7 mouse cellular contexts compared by ENCODE assay signal in the genomic region with DNA sequence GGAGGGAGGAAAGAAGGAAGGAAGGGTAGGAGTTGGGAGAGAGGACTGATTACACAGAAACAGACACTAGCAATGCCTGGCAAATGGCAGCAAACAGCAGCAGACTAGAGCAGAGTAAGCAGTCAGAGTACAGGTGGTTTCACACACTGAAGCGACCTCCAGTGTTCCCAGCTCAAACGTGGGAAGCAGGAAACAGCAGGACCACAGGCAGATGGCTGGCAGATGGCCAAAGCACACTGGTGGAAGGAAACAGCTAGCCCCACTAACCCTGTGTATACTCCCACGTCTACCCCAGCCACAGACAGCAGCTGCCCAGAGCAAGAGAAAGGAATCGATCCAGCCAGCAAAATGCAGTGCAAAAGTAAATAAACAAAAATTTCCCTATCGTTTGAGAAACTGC. TPM values are rescaled to one million over a fixed set of nuclear protein-coding genes. Genes with fewer than 3 reads are reported as not detected.
A peak's percentile ranks its signal among the peaks of the same experiment; 100 is the strongest.
DNase-seq lines count a peak whose midpoint lies in the region; ATAC-seq and TF ChIP-seq lines count a peak whose summit lies in the region.

No protein-coding gene starts in this region.

- no peak overlapping the region for H3K9ac ChIP-seq in heart, adult 2 months (ENCODE audit: low read depth, low read length)
- no peak overlapping the region for H3K9ac ChIP-seq in intestine, embryonic 16.5 days (ENCODE audit: low read depth, low read length)
- H3K9ac ChIP-seq in midbrain, postnatal 0 days (replicated peaks; ENCODE audit: low read length, poor library complexity, severe bottlenecking) = no peak overlapping the region

- intact Hi-C loops in heart, adult 2 months (cut with DNase I) = no loop called here
- intact Hi-C loops in left cerebral cortex, postnatal 36 days (cut with DNase I) = no loop called here

- WGBS in heart, adult 2 months = 16% methylated on average over 5 of the region's 5 CpGs
- WGBS in intestine, embryonic 16.5 days = 17% methylated on average over 5 of the region's 5 CpGs
- 24% methylated on average over 5 of the region's 5 CpGs for WGBS in midbrain, postnatal 0 days

- DNase-seq in NIH3T3 (ENCODE audit: low read depth) = peak; percentile 28
- DNase-seq in embryo, embryonic 10 days (ENCODE audit: low spot score) = peak; percentile 63
- DNase-seq in heart, adult 2 months = peak; percentile 31 to 41
- DNase-seq in left cerebral cortex, postnatal 36 days (ENCODE audit: low spot score in 2 of 2) = peak; percentile 28 to 34
- peak; percentile 75 for DNase-seq in midbrain, postnatal 0 days (ENCODE audit: low spot score)
- DNase-seq in T-cell, adult 2 months (ENCODE audit: low spot score) = no peak

- H3K4me3 ChIP-seq in heart, adult 2 months = no peak overlapping the region
- no peak overlapping the region for H3K4me3 ChIP-seq in intestine, embryonic 16.5 days (ENCODE audit: low read length)
- no peak overlapping the region for H3K4me3 ChIP-seq in midbrain, postnatal 0 days (ENCODE audit: low read depth, low read length)

- peak; percentile 95 for ATAC-seq in intestine, embryonic 16.5 days
- peak; percentile 58; the same call in 1 of the 2 replicates for ATAC-seq in midbrain, postnatal 0 days (ENCODE audit: low FRiP score)

- TF ChIP-seq CTCF in heart, adult 2 months (IDR thresholded peaks at IDR 0.05) = no peak
- TF ChIP-seq CTCF in midbrain, postnatal 0 days (IDR thresholded peaks at IDR 0.05) = no peak

- no peak for TF ChIP-seq EP300 in heart, adult 2 months (IDR thresholded peaks at IDR 0.05; ENCODE audit: insufficient read depth, low read depth, low read length)

- no peak overlapping the region for H3K4me2 ChIP-seq in intestine, embryonic 16.5 days (ENCODE audit: low read depth, low read length)
- no peak overlapping the region for H3K4me2 ChIP-seq in midbrain, postnatal 0 days (ENCODE audit: low read depth, low read length, poor library complexity, severe bottlenecking)

- H3K79me2 ChIP-seq in heart, adult 2 months (replicated peaks; ENCODE audit: control insufficient read depth, insufficient read depth, low read length) = 0 out of 2 replicates have a peak, but pooled peaks cover 2% of the 10 kb centered on the region

- H3K9me3 ChIP-seq in intestine, embryonic 16.5 days (ENCODE audit: control insufficient read depth, low read length) = no peaks in the 10 kb centered on the region
- H3K9me3 ChIP-seq in midbrain, postnatal 0 days (ENCODE audit: low read length) = no peaks in the 10 kb centered on the region

- no peaks in the 10 kb centered on the region for H3K36me3 ChIP-seq in heart, adult 2 months (ENCODE audit: control insufficient read depth, insufficient read depth, low read length)
- no peaks in the 10 kb centered on the region for H3K36me3 ChIP-seq in intestine, embryonic 16.5 days (ENCODE audit: control insufficient read depth, insufficient read depth, low read length)
- no peaks in the 10 kb centered on the region for H3K36me3 ChIP-seq in midbrain, postnatal 0 days (ENCODE audit: insufficient read depth, low read length)

- H3K27ac ChIP-seq in heart, adult 2 months = no peak overlapping the region
- H3K27ac ChIP-seq in intestine, embryonic 16.5 days (ENCODE audit: low read length) = 0 out of 2 replicates have a peak overlapping the region, but pooled peaks have one; percentile 7
- no peak overlapping the region for H3K27ac ChIP-seq in midbrain, postnatal 0 days (ENCODE audit: low read depth, low read length)

- no peaks in the 10 kb centered on the region for H3K27me3 ChIP-seq in heart, adult 2 months (ENCODE audit: control insufficient read depth, insufficient read depth, low read length)
- no peaks in the 10 kb centered on the region for H3K27me3 ChIP-seq in intestine, embryonic 16.5 days (replicated peaks; ENCODE audit: control insufficient read depth, insufficient read depth, low read length)
- no peaks in the 10 kb centered on the region for H3K27me3 ChIP-seq in midbrain, postnatal 0 days (ENCODE audit: insufficient read depth, low read length)

- H3K4me1 ChIP-seq in heart, adult 2 months (ENCODE audit: control insufficient read depth, insufficient read depth, low read length) = peaks cover 3% of the 10 kb centered on the region
- H3K4me1 ChIP-seq in intestine, embryonic 16.5 days (ENCODE audit: control insufficient read depth, insufficient read depth, low read length) = peaks cover 9% of the 10 kb centered on the region
- H3K4me1 ChIP-seq in midbrain, postnatal 0 days (ENCODE audit: insufficient read depth, low read length) = no peaks in the 10 kb centered on the region

- no peak for TF ChIP-seq POLR2A in heart, adult 2 months (IDR thresholded peaks at IDR 0.05; ENCODE audit: insufficient read depth, low read depth, low read length)

RNA-seq across cellular contexts. Expression of a gene that starts 12.7 kb away (rescaled TPM):
- 10 to 100 TPM; 11.3 to 12.6 TPM for total RNA-seq in heart, adult 2 months (2021)
- polyA plus RNA-seq in heart, adult 2 months (2012; rRNA removed) = 7.6 and 16.0 TPM in 2 replicates
- 12.3 and 19.4 TPM in 2 replicates for polyA plus RNA-seq in intestine, embryonic 16.5 days (2015; fragmentation: Nextera tagmentation; extraction: Ambion mirVana)
- 10 to 100 TPM; 15.0 to 16.0 TPM for total RNA-seq in left cerebral cortex, postnatal 36 days (2021)
- total RNA-seq in midbrain, postnatal 0 days (2014; rRNA removed) = 31.7 and 67.6 TPM in 2 replicates
- 11.6 and 12.1 TPM in 2 replicates for polyA plus RNA-seq in midbrain, postnatal 0 days (2015; fragmentation: Nextera tagmentation; extraction: Ambion mirVana)

RNA-seq across cellular contexts. Expression of a gene that starts 35.9 kb away (rescaled TPM):
- total RNA-seq in heart, adult 2 months (2021) = not detected
- not detected in 2 replicates for polyA plus RNA-seq in heart, adult 2 months (2012; rRNA removed)
- 0.22 and 0.48 TPM in 2 replicates for polyA plus RNA-seq in intestine, embryonic 16.5 days (2015; fragmentation: Nextera tagmentation; extraction: Ambion mirVana)
- total RNA-seq in left cerebral cortex, postnatal 36 days (2021) = not detected
- 0.49 and 1.4 TPM in 2 replicates for total RNA-seq in midbrain, postnatal 0 days (2014; rRNA removed)
- 3.8 and 4.7 TPM in 2 replicates for polyA plus RNA-seq in midbrain, postnatal 0 days (2015; fragmentation: Nextera tagmentation; extraction: Ambion mirVana)
